Mouse (Mus musculus): Measurements from ENCODE around the gene Sptb.
A peak's percentile ranks its signal among the peaks of the same experiment; 100 is the strongest.

Sptb gene

DNA sequence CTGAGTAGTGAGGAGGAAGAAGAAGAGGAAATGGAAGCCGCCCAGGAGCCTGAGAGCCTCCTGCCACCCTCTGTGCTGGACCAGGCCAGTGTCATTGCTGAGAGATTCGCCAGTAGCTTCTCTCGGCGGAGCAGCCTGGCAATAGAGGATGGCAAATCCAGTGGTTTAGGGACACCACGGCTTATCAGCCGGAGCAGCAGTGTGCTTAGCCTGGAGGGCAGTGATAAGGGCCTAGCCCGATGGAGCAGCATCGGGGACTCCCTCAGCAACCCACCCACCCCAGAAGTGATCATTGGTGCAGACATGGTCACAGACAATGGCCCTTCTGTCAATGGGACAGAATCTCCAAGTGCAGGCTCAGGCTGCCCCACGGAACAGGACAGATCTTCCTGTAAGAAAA, 134.3 kb downstream of the Sptb start:
- no peak for DNase-seq (ENCODE audit: low spot score in 2 of 2)

DNA sequence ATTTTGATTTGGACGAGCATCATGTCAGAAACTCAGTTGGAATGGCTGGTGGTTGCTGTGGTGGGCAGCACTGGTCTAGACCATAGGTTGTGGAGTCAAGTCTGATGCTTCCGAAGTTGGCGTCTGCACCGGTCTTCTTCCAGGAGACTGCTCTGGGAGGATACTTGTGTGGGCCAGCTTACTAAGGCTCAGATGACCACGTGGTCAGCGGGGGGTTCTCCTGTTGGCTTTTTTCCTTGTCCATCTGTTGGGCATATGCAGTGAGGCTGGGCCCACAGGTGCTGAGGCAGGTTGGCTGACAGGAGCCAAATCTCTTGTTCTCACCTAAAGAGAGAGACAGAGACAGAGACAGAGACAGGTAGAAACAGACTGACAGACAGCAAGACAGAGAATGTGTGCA, 135.5 kb downstream of the Sptb start:
- no peak for DNase-seq (ENCODE audit: low spot score in 2 of 2)

DNA sequence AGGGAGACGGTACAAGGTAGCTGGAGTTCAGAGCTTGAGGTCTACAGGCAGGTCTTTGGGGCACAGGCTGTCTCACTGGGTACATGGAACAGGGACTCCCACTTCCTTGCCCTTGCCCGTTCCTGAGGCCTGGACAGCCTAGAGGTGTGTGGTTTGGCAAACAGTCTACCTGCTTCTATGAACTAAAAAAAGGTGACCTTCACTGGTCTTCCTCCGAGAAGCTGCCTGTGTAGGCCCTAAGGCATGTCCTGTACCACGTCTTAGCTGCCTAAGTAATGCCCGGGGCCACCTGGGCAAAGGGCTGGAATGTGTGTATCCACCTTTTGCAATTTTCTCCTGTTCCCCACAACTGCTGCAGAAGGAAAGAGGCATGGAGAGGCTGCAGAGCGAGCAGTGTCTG, 137.0 kb downstream of the Sptb start:
- no peak for DNase-seq (ENCODE audit: low spot score in 2 of 2)

DNA sequence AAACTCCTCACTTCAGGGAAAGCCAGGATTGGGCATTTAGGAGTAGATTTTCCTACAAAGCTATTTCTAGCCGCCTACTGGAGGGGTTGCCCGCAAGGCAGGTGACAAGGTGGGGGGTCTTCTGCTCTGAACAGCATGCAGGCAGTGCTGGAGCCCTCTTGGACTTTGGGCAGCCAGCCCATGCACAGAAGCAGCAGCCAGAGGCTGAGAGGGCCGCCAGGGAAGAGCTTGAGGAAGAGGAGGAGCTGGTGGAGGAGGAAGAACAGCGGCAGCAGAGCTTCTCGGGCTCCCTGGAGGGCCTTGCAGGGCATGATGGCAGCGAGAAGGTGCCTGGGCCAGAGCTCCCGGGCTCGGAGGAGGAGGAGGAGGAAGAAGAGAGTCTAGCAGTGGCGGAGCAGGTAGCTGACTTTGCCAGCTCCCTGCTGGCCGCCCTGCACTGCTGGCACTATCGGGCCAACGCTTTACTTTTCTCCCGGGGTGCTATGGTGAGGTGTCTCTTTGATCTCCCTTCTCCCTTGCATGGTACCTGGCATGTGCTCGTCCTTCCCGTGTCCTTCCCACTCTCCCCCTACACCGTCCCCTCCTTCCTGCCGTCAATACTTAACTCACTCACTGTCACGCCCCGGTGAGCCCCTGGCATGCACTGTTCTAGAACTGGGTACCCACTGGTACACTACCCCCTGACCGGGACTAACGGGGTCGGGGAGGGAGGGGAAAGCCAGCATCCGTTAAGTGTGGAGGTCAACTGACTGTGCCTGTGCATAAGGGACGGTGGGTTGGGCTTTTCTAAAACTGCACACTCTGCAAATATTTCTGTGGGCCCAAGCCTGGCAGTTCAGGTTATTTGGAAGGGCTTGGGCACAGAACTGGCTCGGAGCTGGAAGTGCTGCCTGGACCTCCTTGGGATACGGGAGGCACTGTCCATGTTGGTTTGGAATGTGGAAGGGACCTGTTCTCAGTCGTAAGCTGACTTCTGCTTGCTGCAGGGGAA, 137.8 kb downstream of the Sptb start:
- no peak for DNase-seq (ENCODE audit: low spot score in 2 of 2)

DNA sequence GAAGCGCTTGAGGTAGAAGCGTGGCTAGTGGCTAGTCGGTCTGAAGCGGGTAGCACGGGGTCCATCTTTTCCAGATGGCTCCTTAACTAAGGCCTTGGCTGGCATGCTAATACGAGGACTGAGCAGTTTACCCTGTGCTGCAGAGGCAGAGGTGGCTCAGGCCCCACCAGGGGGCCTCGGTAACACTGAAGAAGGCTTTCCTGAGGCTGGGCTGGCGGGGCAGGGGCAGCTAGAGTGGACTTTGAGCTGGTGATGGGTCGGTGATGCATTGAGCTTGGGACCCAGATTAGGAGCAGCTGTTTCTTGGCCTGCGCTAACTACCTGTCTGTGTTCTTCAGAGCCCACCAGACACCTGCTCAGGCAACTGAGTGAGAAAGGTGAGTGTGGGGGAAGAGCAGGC, 139.1 kb downstream of the Sptb start:
- DNase-seq (ENCODE audit: low spot score in 2 of 2): no peak

DNA sequence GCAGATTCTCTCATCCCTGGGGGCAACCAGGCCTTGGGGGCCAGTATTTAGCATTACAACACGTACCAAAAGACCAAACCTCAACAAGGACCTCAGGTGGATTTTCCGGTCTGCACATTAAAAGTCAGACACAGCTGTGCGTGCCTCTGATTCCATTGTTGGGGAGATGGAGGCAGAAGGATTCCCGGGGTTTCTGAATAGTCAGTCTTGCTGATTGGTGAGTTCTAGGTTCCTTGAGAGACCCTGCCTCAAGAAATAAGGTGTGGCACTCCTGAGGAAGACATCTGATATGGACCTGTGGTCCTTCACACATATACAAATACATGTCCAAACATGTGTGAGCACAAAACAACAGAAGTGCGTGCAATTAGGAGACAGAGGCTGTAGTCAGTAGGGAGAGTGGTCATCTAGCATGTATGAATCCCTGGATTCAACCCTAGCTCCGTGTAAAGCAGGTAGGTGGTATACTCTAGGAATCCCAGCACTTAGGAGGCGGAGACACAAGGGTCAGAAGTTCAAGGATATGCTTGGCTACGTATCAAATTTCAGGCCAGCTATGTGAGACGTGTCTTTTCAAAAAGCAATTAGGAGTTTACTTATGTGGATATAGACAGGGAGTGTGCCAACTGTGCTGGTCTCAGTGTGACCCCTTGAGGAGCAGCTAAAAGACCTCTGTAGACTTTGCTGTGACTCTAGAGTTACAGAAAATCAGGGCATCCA, 140.0 kb downstream of the Sptb start:
- DNase-seq (ENCODE audit: low spot score in 2 of 2): no peak

DNA sequence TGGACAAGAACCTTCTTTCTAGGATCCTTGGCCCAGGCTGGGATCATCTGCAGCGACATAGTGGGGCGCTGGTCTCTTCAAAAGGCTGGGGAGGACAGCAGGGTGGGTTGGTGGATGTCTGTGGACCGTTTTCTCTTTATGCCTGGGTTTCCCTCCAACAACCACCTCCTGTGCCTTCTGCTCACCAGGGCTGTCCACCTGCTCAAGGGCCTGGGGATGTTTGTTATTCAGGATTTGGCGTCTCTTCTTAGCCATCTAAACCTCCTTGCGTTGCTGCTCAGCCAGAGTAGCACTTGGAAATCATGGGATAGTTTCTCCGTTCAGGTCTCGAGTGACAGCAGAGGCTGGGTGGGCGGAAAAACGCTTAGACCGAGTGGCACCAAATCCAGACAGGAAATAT, 144.1 kb downstream of the Sptb start:
- DNase-seq (ENCODE audit: low spot score in 2 of 2): no peak

DNA sequence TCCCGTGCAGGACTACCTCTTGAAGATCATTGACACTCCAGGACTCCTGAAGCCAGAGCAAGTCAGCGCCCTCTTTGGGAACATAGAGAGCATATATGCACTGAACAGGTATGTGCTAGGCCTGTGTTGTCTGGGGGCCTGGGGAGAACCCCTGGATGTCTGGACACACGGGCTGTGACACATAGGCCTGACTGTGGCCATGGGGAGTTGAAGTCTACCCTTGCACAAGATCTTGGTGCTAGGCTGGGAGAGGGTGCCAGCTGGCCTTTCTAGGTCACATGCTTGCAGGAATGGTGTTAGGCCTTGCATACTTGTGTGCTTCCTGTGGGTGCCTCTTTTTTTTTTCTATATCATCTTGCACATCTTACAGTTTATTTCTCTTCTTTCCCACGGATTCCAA, 148.2 kb downstream of the Sptb start:
- no peak for DNase-seq (ENCODE audit: low spot score in 2 of 2)

DNA sequence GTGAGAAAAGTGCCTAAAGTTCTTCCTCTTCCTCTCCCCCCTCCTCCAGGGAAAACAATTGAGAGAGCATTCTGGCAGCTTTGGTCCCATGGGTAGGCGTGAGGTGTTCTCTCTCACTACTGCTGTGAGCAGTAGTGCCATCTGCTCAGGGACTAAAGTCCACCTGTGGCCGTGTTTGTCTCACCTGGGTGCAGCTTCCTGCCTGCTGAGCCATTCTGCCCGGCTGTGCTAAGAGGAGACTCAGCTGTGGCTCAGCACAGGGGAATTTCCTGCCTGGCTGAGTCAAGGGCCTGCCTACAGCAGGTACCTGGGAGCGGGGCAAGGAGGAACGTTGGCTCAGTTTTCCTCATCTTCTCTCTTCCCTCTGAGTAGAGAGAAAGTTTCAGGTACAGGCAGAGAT, 152.1 kb downstream of the Sptb start:
- DNase-seq (ENCODE audit: low spot score in 2 of 2): no peak

DNA sequence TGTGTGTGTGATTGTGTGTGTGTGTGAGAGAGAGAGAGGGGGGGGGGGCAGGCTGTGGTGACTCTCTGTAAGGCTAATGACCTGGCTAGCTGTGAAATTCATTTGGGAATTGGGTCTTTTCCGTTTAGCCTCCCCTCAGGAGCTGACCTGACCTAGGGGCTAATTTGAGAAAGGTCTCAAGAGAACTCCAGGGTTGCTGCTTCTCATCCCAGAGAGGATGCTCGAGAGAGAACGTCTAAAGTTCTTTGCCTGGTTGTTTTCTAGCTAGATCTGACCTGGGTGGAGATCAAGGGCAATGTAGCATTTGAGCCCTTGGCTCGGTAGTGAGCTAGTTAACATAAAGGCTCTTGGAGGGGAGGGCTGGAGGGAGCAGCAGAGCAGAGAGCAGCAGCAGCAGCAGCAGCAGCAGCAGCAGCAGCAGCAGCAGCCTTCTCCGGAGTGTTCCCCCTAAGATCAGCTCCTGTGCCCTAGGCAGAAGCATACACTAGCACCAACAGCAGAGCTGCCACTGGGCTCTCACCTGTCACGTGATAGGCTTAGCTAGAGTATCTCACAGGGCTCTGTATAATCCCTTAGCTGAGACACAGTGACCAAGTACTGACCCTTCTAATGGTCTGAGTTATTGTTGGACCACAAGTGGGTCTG, 153.5 kb downstream of the Sptb start:
- DNase-seq (ENCODE audit: low spot score in 2 of 2): no peak

DNA sequence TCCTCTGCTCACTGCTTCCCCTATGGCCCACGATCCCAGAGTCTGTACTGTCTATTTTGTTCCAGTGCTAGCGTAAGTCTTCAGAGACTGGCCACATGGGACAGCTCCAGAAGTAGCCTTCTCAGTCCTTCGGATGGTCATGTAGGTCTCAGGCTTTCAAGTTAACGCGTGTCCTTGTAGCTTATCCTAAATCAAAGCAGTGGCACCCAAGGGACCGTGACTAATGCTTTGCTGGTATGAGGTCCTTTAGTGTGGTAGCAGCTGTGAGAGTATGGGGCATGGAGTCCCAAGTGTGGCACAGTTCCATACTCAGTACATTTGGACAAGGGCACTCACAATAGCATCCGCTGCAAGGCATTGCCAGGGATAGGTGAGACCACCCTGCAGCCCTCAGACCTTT, 154.2 kb downstream of the Sptb start:
- no peak for DNase-seq (ENCODE audit: low spot score in 2 of 2)

DNA sequence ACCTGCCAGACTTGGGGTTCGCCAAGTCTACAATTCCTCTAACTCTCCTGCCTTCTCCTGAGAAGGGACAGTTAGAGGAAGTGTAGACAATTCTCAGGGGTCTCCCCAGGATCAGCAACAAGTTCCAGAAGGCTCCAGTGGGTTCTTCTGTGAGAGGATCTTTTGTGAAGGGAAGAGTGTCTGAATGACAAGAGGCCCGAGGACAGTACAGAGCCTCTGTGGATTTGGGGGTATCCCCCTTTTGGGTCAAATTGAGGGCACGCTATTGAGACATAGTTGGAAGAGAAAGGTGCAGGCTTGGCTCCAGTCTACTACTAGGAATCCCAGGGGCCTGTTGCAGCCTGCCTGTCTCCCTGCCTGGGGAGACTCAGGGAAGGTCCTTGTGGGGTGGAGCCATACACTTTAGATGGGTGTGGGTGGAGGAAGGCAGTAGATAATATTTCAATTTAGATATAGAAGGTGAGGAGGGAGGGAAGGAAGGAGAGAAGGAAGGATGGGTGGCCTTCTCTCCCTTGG, 155.4 kb downstream of the Sptb start:
- DNase-seq (ENCODE audit: low spot score in 2 of 2): no peak

DNA sequence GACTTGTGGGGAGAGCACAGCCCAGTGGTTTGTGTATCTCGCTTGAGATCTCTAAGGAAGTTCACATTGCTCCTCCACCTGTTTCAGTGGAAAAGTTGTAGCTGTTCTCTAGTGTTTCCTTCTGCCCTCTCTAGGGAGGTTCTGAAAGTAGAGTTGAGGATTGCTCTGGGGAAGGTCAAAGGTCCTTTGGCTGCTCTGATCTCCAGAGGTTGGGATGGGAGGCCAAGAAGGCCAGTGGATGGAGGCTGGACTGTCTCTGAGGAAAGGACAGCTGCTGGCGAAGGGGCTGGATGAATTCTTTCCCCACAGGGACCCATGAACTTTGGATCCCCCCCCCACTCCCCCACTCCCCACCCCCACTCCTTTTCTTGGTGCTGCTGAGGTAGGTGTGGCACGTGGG, 156.0 kb downstream of the Sptb start:
- DNase-seq (ENCODE audit: low spot score in 2 of 2): no peak

DNA sequence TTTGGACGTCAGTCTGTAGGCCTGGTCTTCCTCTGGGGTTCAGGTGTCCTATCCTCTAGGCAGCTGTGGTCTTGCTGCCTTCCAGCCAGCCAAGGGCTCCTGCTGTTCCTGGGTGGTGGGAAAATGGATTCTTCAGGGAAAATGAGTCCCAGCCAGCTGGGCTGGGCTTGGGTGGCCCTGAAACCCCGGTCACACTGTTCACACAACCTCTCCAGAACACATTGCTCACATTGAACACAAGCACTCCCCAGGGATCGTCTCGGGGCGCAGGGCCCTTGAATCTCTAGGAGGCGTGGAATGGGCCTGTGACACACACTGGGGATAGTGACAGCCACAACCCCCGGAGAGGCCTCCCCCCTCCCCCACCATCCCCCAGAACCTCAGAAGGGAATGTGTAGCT, 156.4 kb downstream of the Sptb start:
- DNase-seq (ENCODE audit: low spot score in 2 of 2): no peak

DNA sequence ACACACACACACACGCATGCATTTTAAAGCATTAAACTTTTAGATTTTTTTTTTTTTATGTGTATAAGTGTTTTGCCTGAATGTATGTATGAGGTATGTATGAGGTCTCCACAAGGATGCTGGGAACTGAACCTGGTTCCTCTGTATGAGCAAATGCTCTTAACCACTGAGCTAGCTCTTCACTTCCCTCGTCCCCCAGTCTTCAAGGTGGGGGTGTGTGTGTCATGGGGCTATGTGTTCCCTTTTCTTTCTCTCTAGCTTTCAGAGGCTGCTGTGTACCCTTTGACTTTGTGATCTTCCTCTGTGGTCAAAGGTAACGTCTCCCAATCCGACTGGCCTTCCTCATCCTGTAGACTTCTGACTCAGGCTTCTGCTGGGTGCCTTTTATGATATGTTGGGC, 157.4 kb downstream of the Sptb start:
- no peak for DNase-seq (ENCODE audit: low spot score in 2 of 2)

DNA sequence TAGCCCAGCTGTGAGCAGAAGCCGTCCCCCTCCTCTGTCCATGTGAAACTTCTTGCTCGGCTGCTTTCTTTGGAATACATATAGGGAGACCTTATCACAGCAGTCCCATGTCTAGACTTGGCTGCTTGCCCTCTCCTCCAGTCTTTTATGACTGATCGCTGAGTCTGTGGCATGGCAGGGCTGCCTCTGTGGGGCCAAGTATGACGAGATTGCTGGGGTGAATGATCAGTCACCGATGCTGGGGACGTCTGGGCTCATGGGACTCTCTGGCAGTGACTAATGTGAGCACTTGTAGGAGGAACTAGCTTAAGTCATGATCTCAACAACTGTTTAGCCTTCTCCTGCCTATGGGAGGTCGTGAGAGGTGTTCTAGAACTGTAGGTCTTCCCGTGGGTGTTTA, 158.0 kb downstream of the Sptb start:
- no peak for DNase-seq (ENCODE audit: low spot score in 2 of 2)

DNA sequence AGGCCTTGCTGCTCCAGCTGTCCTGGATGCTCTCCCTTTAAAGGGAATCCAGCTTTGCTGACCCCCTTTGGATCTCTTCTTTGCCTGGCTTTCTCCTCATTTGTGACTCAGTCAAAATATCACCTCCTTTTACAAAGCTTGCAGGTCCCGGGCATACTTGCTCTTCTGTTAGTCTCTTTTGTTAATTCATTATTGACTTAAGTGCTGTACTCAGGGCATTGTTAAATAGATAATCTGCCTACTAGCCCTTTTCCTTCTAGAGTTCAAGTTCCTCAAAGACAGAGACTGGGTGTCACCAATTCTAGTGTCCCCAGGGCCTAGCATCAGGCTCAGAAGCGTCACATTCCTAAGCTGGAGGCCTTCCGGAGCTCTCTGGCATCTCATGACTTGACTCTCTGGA, 161.1 kb downstream of the Sptb start:
- DNase-seq (ENCODE audit: low spot score in 2 of 2): no peak

DNA sequence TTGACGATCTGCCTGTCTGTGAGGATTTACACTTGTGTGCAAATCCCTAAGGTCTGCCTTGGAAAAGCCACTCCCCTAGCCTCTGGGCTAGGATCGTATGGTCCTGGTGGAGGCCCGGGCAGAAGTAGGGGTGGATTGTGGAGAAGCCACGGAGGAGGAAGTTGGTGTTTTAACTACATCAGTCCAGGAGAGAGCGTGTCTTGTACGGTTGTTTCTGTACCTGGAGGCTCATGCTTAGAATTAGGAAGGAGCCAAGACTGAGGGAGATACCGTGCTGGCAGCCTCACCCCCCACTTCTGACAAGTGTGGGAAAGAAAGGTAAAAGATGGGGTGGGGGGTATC, 162.3 kb downstream of the Sptb start:
- no peak for DNase-seq (ENCODE audit: low spot score in 2 of 2)

DNA sequence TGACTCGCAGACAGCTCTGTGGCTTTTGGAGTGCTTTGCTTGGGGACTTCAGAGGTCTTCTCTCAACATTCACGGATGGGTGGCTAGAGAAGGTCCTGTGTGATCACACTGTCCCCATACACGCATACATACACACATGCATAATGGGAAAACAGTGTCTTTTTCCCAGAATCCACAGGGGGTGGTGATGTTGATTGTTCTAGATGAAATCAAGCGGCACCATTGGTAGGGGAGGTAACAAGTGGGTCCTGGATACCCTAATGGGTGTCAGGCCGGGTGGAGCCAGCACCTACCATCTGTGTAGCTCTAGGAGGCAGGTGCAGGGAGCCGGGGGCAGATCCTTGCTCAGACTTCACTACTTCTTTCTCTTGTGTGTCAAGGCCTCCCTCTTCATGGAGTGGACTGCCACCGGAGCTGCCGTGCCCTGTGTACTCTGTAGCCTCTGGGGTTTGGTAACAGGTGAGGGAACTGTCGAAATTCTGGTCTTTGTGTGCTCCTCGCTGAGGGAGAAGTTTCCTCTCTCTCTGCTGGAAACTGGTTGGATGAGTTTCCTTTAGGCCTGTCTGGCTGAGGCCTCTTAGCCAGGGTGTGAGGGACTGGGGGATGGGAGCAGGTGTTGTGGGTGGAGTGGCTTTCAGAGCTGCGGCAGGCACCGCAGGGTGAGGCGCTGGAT, 162.8 kb downstream of the Sptb start:
- no peak for DNase-seq (ENCODE audit: low spot score in 2 of 2)

DNA sequence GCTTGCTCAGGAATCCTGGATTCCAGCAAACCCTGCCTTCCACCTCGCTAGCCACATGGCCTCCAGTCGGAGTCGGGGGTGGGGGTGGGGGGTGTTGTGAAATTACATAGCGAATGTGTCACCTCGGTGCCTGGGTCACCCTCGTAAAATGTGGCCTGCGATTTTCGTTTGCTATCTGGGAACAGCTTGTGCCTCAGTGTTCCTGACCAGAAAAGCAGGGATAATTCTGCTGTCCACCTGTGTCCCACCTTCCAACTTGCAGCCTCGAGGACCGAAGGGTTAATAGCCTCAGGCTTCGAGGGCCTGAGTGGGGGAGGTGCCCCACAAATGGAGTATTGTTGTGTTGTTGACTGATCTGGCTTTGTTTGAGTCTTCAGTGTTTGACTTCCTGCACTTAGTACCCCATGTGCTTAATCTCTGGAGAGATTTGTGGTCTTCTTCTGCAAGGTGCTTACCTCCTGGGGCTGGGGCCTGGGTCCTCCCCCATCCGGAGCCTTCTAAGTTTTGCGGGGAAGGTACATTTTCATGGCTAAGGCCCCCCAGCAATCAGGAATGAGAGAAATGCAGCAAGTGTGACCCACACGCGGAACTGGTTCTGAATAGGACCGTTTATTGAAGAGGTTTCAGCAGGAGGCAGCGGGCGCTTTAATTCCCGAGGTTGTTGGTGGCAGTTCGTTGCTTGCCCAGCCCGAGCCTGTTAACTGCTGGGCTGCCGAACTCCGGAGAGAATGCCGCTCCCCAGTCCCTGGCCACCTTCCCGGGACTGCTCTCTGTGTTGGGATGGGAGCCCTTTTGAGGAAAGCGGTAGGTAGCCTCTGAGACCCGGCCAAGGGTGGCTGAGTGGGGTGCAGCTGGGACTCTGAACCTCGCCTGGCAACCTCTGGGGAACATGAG, 163.7 kb downstream of the Sptb start:
- DNase-seq (ENCODE audit: low spot score in 2 of 2): peak in 1 of 2 experiments; percentile 26
